Mouse (Mus musculus): Measurements from ENCODE around the gene D17H6S53E.

DNA sequence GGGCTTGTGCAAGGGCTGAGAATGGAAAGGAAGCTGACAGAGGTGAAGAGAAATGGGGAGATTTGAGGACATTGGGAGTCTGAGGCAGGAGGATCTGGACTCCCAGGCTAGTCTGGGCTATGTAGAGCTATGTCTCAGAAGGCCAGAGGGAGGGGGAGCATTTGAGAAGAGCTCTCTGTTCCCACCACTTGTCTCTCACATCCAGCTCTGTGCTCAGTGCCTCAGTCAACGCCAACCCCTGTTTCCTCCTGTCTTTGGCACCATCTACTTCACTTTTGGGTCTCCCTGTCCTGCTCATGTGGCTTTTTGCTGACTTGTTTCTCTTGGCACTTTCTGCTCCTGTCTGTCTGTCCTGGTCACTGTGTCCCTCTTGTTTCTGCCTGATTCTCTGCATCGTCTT is 48.9 kb upstream of the D17H6S53E start:
- TF ChIP-seq CTCF (IDR thresholded peaks at IDR 0.05; ENCODE audit: low read depth, low read length), result no peak
- no peak for TF ChIP-seq POLR2AphosphoS5 (IDR thresholded peaks at IDR 0.05; ENCODE audit: insufficient replicate concordance, low read depth, low read length)
- TF ChIP-seq GATA1 (IDR thresholded peaks at IDR 0.05; ENCODE audit: borderline replicate concordance, low read length), result no peak
